Mouse (Mus musculus) spleen, adult 2 months (tissue): Measurements from ENCODE around the gene Igdcc4.

ENCODE experiments used
- CTCF ChIP-seq: fragments of 200-500 bp; IDR thresholded peaks from 2 replicates; pipeline ENCODE4 v1.5.1; 2011; ENCODE audit warnings: mild to moderate bottlenecking, inconsistent platforms; ENCODE audit not compliant: insufficient read depth, insufficient read length, insufficient replicate concordance; ENCODE audit errors: extremely low read depth
- POLR2A ChIP-seq: fragments of 200-500 bp; IDR thresholded peaks from 2 replicates; pipeline ENCODE4 v1.6.1; 2011; ENCODE audit warnings: low read depth, low read length, inconsistent platforms

DNA sequence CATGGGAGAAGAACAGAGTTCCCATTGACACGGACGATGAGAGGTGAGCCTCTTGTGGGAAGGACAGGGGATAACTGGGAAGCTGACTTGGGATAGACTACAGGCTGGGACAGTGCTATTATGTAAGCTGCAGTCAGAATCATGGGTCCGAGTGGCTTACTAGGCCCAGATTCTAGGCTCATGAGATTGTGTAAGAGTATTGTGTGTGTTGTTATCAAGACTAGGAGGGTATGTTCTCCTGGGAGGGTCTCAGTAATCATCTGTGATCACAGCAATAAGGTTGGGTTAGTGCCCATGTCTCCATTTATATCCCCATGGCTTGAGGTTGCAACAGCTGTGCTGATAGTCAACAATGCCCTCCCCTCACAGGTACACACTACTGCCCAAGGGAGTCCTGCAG is 76.2 kb downstream of the Igdcc4 start:
- TF ChIP-seq POLR2A = no peak
- TF ChIP-seq CTCF = no peak
